Mouse (Mus musculus) erythroblast, adult 5-6 weeks (primary cell): ENCODE data around the gene Ctc1. TPM values are rescaled to one million over a fixed set of nuclear protein-coding genes. Genes with fewer than 3 reads are reported as not detected.
"Not testable (repeated sequence)": the region's sequence is repeated elsewhere in the genome, so short reads cannot be mapped to it uniquely, and the experiment has no call there.

ENCODE experiments used
- ATAC-seq: replicated peaks from 2 replicates; pipeline ENCODE4 v1.8.0; 2016; ENCODE audit warnings: moderate number of reproducible peaks, mild to moderate bottlenecking, moderate TSS enrichment, inconsistent platforms; ENCODE audit not compliant: poor library complexity, low FRiP score, severe bottlenecking
- total RNA-seq, 2 experiments: library from RNA; stranded (forward) in 1 of 2; stranded (reverse) in 1 of 2; fragments of 150-400 nt in 1 of 2; fragments of 200-764, 138-1000 nt in 1 of 2; gene quantifications; 2 replicates each; pipeline versions ENCODE4 v1.2.3 to v1.2.4; 2015 to 2017; ENCODE audit warnings: low replicate concordance in 2 of 2

Ctc1 gene
- total RNA-seq (2015; ENCODE audit: low replicate concordance) = 14.4 and 26.5 TPM in 2 replicates
- 6.4 and 8.9 TPM in 2 replicates for total RNA-seq (2017; ENCODE audit: low replicate concordance)

GRCm38 (mm10) chr11:69015644-69016441, at the start of gene Ctc1:
Gene Ctc1 (plus strand): TSS chr11:69015911.
- ATAC-seq = peak; percentile 88

- no peak for ATAC-seq
These were observed 49.2 kb upstream of the Ctc1 start for GRCm38 (mm10) chr11:68966554-68966953.

GRCm38 (mm10) chr11:68967337-68968282, 48.1 kb upstream of the Ctc1 start, which contains the start of gene Slc25a35:
Gene Slc25a35 (plus strand): TSS chr11:68968131.
- ATAC-seq = peak; percentile 96

- no peak for ATAC-seq
These were observed 47.0 kb upstream of the Ctc1 start for GRCm38 (mm10) chr11:68968752-68969151.

- ATAC-seq = no peak
These were observed 45.5 kb upstream of the Ctc1 start for GRCm38 (mm10) chr11:68970232-68970631.

- peak; percentile 90 for ATAC-seq
These were observed 42.3 kb upstream of the Ctc1 start for GRCm38 (mm10) chr11:68973250-68974058.

- no peak for ATAC-seq
These were observed 41.7 kb upstream of the Ctc1 start for GRCm38 (mm10) chr11:68974059-68974450.

- no peak for ATAC-seq
These were observed 40.6 kb upstream of the Ctc1 start, which contains the start of gene Rangrf for GRCm38 (mm10) chr11:68975085-68975484. Gene Rangrf (minus strand): TSS chr11:68975185.

- ATAC-seq = no peak
These were observed 40.1 kb upstream of the Ctc1 start for GRCm38 (mm10) chr11:68975601-68976000.

- no peak for ATAC-seq
These were observed 36.4 kb upstream of the Ctc1 start for GRCm38 (mm10) chr11:68979320-68979733.

GRCm38 (mm10) chr11:68980919-68981318, 34.8 kb upstream of the Ctc1 start:
- ATAC-seq = no peak

- ATAC-seq = peak; percentile 84
These were observed 32.9 kb upstream of the Ctc1 start for GRCm38 (mm10) chr11:68982639-68983369.

- no peak for ATAC-seq
These were observed 28.3 kb upstream of the Ctc1 start for GRCm38 (mm10) chr11:68987365-68987882.

GRCm38 (mm10) chr11:68988341-68988740, 27.4 kb upstream of the Ctc1 start:
- no peak for ATAC-seq

GRCm38 (mm10) chr11:68993122-68993521, 22.6 kb upstream of the Ctc1 start:
- ATAC-seq = no peak

- ATAC-seq = peak; percentile 53; the same call in 1 of the 2 replicates
These were observed 21.3 kb upstream of the Ctc1 start for GRCm38 (mm10) chr11:68994377-68994776.

- no peak for ATAC-seq
These were observed 18.6 kb upstream of the Ctc1 start for GRCm38 (mm10) chr11:68997080-68997479.

GRCm38 (mm10) chr11:69002782-69003181, 12.9 kb upstream of the Ctc1 start:
- not testable (repeated sequence) for ATAC-seq

GRCm38 (mm10) chr11:69003592-69003991, 12.1 kb upstream of the Ctc1 start:
- no peak for ATAC-seq
